Mouse (Mus musculus) induced T-regulatory cell, adult 2 months (primary cell): ENCODE results near the gene Lrrk2.

Experiments used
- DNase-seq: peaks from one replicate; pipeline ENCODE4 v3.0.0-alpha.2; 2012; ENCODE audit warnings: low read depth

The Lrrk2 gene

DNA sequence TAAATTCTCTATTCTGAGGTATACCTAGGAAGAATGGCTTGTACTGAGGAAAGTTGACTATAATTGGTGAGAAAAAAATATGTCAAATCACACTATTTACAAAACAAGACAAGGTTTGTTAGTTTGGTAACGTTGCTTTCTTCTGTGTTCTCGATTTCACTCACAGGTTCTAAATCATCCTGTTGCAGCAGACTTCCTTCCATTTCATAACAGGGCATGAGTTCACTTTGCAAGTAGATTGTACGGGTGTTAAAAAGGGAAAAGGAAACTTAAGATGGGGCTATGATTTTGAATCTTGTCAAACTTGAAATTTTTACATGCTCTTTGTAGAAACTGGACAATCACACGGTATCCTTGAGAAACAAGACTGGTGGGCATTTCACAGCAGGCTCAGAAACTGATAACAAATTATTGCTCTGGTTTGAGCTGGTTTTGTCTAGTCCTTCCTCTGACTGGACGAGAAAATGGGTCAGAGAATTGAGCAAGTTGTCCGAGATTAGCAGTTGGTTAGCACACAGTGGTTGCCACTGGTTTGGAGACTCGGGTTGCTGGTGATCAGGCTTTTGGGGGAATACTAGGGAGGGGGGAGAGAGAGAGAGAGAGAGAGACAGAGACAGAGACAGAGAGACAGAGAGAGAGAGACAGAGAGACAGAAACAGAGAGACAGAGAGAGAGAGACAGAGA is 13.0 kb downstream of the Lrrk2 start:
- no peak for DNase-seq

DNA sequence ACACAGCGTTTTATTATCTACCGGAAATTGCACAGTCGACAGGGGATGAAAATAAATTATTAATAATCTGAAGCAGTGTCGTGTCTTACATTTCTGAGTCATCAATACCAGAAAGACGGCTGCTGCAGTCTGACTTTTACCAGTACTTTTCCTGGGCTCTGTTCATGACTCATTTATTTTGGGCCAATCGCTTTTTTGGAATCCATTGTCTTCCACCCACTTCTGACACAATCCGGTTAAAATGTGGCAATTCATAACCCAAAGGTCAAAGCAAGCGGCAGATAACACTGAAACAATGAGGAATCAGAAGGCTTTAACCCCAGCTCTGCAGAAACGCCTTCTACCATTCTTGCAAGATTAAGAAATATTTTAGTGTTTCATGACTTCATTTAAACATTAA is 17.7 kb downstream of the Lrrk2 start:
- DNase-seq = no peak

GRCm38 (mm10) chr15:91693051-91693450 is 20.1 kb downstream of the Lrrk2 start:
- DNase-seq = no peak

DNA sequence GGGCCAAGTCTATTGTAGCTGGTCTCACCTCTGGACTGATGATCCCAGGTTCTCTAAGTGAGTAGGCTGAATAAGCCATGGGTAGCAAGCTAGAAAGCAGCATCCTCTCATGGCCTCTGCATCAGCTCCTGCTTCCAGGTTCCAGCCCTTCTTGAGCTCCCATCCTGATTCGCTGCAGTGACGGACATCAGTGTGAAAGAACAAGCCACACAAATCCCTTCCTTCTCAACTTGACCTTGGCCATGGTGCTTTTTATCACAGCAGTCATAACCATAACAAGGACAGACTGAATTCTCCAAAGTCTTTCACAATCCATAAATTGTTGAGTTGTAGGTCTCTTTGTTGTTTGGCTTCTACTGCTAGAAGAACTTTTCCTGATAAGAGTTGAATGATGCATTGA is 20.9 kb downstream of the Lrrk2 start:
- DNase-seq = no peak

DNA sequence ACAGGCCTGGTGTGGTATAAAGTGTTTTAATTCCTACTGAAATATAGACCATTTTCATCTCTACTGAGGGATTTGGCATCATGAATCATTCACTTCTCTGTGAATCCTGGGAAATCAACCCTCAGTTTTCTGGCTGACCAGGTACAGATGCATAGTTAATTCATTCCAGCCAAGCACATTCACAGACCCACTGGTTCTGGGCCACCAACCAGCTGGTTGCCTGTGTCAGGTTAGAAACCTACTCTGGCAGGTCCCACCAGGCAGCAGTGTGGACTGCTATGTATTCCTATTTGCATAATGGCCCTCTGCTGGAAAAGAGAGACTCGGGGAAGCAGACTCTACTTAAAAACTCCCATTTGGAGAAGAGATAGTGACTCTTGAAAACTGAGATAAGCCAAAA is 27.9 kb downstream of the Lrrk2 start:
- no peak for DNase-seq

DNA sequence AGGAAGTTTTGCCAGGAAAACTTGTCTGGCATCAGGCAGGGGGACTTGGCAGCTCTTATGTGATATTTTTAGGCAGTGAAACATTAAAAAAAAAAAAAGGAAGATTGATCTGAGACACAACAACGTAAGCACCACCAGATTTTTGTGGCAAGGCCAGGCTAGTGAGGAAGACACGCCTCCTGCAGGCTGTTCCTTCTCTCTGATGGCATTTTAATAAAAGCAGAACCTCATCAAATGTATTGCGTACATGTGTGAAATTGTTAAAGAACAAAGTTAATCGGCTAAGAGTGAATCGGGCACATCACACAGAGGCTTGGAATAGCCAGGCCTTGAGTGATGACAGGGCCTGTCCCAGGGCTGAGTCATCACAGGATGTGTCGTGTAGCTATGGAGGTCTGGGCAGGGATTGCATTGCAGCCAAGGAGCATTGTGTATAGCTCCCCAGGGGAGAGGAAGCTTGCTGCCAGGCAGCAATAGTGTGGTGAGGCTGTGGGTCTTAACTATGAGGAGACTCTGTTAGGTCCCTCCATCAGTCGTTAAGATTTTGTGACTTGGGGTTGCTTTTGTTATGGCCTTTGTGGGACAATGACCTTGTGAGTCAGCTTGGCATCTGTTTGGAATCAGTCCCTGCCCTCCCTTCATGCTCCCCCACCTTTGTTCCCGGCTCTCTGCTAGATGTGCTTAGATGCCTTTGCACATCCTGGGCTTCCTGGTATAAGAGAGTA is 30.2 kb downstream of the Lrrk2 start:
- DNase-seq = no peak

DNA sequence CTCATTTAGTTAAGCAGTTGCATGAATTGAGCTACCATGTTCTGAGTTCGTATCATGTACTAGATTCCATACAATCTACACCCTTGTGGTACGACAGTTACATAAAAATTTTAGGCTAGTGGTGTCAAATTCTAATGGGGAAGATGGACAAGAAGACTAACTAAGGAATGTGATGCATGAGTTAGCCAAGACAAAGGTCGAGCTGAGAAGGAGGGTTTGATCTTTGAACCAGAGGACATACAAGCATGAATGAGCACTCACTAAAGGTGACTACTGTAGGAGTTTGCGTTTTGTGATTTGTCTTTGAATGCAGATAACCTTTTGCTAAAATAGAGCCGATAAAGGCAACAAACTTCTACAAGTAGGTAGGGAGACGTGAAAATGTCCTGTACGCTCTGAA is 31.1 kb downstream of the Lrrk2 start:
- no peak for DNase-seq

DNA sequence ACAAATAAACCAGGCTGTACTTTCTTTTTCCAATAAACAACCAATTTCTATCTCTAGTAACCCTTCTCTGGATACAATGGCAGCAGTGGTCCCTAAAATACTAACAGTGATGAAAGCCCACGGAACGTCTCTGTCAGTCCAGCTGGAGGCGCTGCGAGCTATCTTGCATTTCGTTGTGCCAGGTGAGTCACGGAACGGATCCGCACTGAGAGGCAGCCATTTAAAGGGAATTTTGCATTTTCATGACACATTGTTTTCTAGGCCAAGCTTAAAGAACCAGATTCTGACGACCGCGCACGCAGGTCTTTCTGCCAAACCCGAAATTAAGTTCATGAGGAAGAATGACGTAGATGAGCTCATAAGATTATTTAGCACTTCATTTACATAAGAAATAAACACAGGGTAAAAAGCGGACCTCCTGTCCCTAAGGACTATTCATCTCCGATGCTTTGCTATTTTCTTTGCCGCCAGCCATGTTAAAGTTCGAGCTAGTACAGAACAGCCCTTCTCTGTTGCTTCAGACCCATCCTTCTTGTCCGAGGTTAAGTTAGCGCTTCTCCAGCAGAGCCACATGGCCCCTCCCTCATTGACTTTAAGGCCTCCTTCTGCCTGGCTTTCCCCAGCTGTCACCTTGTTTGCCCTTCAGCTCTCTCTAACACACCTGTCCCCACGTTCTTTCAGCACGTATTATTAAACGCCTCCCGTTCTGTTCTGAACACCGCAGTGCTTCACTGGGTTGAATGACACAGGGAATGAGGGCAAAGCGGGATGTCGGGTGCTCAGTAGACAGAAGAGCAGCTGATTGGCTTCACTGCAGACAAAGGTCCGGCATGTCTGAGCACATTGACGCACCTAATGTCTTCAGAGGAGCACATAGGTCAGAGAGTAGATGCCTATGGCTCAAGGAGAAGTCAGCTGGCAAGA is 36.5 kb downstream of the Lrrk2 start:
- DNase-seq = no peak

DNA sequence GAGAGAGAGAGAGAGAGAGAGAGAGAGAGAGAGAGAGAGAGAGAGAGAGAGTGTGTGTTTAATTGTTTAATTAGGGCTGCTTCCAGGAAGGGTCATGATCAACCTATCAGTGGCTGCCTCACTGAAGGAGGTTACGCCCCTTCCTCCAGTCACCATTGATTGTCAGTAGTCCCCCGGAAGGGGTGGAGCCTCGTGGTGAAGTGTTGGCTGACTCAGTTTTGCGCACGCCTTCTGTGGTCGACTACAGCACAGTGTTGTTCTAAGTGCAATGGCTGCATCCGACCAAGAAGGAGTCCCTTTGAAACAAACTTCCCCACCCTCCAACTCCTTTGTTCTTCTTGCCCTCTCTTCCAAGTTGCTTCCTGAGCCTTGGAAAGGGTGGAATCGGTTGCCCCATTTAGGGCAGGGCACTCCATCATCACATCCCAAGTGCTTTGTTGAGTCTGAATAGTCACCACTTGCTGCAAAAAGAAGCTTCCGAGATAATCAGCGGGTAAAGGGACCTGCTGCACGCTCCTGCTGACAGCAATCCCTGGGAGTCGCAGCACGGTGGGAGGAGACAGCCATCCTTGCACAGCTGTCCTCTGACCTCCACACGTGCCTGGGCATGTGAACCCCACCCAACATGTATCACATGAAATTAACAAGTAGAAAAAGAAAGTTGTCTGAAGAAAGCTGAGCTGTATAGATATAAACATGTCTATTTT is 62.4 kb downstream of the Lrrk2 start:
- DNase-seq = no peak

- DNase-seq = peak; percentile 48
These were observed 64.0 kb downstream of the Lrrk2 start for GRCm38 (mm10) chr15:91736791-91737533.

DNA sequence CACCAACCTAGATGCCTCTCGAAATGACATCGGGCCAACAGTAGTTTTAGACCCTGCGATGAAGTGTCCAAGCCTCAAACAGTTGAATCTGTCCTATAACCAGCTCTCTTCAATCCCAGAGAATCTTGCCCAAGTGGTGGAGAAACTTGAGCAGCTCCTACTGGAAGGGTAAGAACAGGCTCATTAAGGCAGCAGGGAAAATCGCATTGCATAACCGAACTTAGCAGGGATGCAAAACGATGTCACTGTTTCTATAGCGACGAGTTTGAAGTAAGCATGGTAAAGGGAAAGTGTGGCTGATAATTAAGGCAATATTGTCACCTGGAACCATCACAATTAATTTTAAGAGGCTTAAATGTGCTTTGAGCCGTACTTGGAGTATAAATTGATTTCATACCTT is 65.8 kb downstream of the Lrrk2 start:
- DNase-seq = no peak

DNA sequence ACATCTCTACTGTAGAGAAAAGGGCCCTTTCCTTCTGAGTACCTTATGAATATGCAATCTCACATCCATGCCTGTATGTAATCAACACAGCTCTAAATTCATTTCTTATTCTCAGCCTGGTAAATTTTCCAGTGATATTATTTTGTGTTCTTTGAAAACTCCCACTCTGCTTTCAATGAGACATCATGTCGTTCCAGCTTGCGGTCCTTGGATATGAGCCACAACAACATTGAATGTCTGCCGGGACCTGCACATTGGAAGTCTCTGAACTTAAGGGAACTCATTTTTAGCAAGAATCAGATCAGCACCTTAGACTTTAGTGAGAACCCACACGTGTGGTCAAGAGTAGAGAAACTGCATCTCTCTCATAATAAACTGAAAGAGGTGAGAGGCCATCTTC is 72.5 kb downstream of the Lrrk2 start:
- no peak for DNase-seq

- no peak for DNase-seq
These were observed 79.1 kb downstream of the Lrrk2 start for GRCm38 (mm10) chr15:91752111-91752510.

- no peak for DNase-seq
These were observed 80.6 kb downstream of the Lrrk2 start for GRCm38 (mm10) chr15:91753378-91754080.

GRCm38 (mm10) chr15:91754546-91754945 is 81.6 kb downstream of the Lrrk2 start:
- DNase-seq = peak; percentile 25

- DNase-seq = no peak
These were observed 82.8 kb downstream of the Lrrk2 start for GRCm38 (mm10) chr15:91755756-91756155.

DNA sequence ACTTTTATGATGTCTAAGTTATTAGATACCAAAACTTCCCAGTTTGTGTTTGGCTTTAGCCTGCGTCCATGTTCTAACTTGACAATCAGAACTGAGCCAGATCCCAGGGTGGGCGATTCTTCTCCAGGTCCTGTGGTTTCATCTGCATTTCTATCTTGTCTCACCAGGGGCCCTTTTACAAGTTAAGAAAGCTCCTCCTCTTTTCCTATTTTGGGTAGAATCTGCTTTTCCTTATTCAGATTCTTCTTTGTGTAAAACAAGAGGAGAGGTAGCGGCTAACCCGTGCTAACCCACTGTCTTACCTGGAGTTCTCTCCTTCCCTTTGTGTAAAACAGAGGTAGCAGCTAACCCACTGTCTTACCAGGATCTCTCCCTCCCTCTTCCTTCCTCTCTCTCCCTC is 99.1 kb downstream of the Lrrk2 start:
- no peak for DNase-seq

- DNase-seq = no peak
These were observed 106.2 kb downstream of the Lrrk2 start for GRCm38 (mm10) chr15:91779166-91779565.

- DNase-seq = peak; percentile 30
These were observed 108.2 kb downstream of the Lrrk2 start for GRCm38 (mm10) chr15:91781172-91781571.

GRCm38 (mm10) chr15:91788338-91788737 is 115.4 kb downstream of the Lrrk2 start:
- no peak for DNase-seq

- DNase-seq = no peak
These were observed 133.5 kb downstream of the Lrrk2 start for GRCm38 (mm10) chr15:91806463-91806862.
